Mouse (Mus musculus): ENCODE results near the gene Mtus2.

DNA sequence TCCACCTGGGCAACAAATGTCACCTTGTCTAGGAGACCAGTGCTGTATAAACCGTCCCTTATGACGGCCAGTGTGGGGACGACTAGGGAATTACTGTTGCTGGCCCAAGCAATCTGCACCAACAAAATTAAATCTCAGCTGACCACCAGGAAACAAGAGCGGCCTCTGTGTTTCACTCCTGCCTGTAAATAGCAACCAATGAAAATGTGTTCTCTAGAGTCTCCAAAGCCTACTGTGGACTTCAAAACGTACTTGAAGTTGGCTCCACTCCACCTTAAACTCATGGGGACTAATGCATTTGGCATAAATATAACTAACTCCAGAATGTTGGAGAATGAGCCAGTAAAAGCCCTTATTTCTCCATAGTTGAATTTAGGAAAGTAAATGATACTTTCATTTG lies 387.3 kb downstream of the Mtus2 start:
- TF ChIP-seq POLR2A (IDR thresholded peaks at IDR 0.05; ENCODE audit: extremely low read depth, insufficient read depth, low read length): no peak
- TF ChIP-seq CTCF (IDR thresholded peaks at IDR 0.05; ENCODE audit: extremely low read depth, insufficient read depth, low read length): no peak

Data from cortical plate, adult 2 months (tissue).